Mouse (Mus musculus): ENCODE results near the gene Sspo. TPM values are rescaled to one million over a fixed set of nuclear protein-coding genes. Genes with fewer than 3 reads are reported as not detected.

The Sspo gene
- 0.24 and 0.25 TPM in 2 replicates for polyA plus RNA-seq (2015; fragmentation: Nextera tagmentation; extraction: Ambion mirVana)

GRCm38 (mm10) chr6:48447929-48448328 lies at the start of gene Sspo:
Gene Sspo, plus strand, starts transcription at chr6:48448229.
- WGBS: 90% methylated on average over 1 of the region's 1 CpGs
- H3K27ac ChIP-seq: no peak within 1 kb of the TSS

GRCm38 (mm10) chr6:48399906-48400305 lies 48.1 kb upstream of the Sspo start:
- Histone ChIP-seq H3K27ac (no peak overlapping the region), H3K27me3 (no peaks in the 10 kb centered on the region), H3K4me2 (no peak overlapping the region), H3K4me1 (peaks cover 31% of the 10 kb centered on the region), H3K36me3 (ENCODE audit: poor library complexity, severe bottlenecking) (peaks cover 19% of the 10 kb centered on the region), H3K9me3 (replicated peaks) (no peaks in the 10 kb centered on the region), H3K4me3 (no peak overlapping the region), H3K9ac (no peak overlapping the region)
- ATAC-seq: no peak
- WGBS: 96% methylated on average over 5 of the region's 5 CpGs

More at GRCm38 (mm10) chr6:48447929-48448328, at the start of gene Sspo:
- ATAC-seq: no peak
- no peaks in the 10 kb centered on the region for H3K27me3 ChIP-seq
- no peak within 1 kb of the TSS for H3K9ac ChIP-seq
- no peak within 1 kb of the TSS for H3K4me3 ChIP-seq
- peaks cover 19% of the 10 kb centered on the region for H3K4me1 ChIP-seq
- H3K9me3 ChIP-seq (replicated peaks): no peaks in the 10 kb centered on the region
- no peak within 1 kb of the TSS for H3K4me2 ChIP-seq
- no peaks in the 10 kb centered on the region for H3K36me3 ChIP-seq (ENCODE audit: poor library complexity, severe bottlenecking)

GRCm38 (mm10) chr6:48404071-48404470 lies 44.0 kb upstream of the Sspo start:
- Histone ChIP-seq H3K9ac (no peak overlapping the region), H3K27me3 (no peaks in the 10 kb centered on the region), H3K36me3 (ENCODE audit: poor library complexity, severe bottlenecking) (peaks cover 61% of the 10 kb centered on the region), H3K27ac (no peak overlapping the region), H3K4me2 (no peak overlapping the region), H3K9me3 (replicated peaks) (no peaks in the 10 kb centered on the region), H3K4me1 (peaks cover 9% of the 10 kb centered on the region; the same call in 1 of the 2 replicates), H3K4me3 (no peak overlapping the region)
- 94% methylated on average over 5 of the region's 5 CpGs for whole genome bisulfite sequencing
- no peak for ATAC-seq

- no peaks in the 10 kb centered on the region for H3K4me1 ChIP-seq
- no peaks in the 10 kb centered on the region for H3K9me3 ChIP-seq (replicated peaks)
- H3K9ac ChIP-seq: no peak overlapping the region
- no peak overlapping the region for H3K4me2 ChIP-seq
- no peak for ATAC-seq
- H3K27ac ChIP-seq: no peak overlapping the region
- peaks cover 100% of the 10 kb centered on the region for H3K36me3 ChIP-seq (ENCODE audit: poor library complexity, severe bottlenecking)
- H3K27me3 ChIP-seq: no peaks in the 10 kb centered on the region
- H3K4me3 ChIP-seq: no peak overlapping the region
- WGBS: 92% methylated on average over 4 of the region's 4 CpGs
These were observed 38.2 kb upstream of the Sspo start for GRCm38 (mm10) chr6:48409726-48410343.

GRCm38 (mm10) chr6:48410551-48410950 lies 37.5 kb upstream of the Sspo start:
- peaks cover 100% of the 10 kb centered on the region for H3K36me3 ChIP-seq (ENCODE audit: poor library complexity, severe bottlenecking)
- no peak for ATAC-seq
- 87% methylated on average over 3 of the region's 3 CpGs for WGBS
- no peak overlapping the region for H3K27ac ChIP-seq
- H3K4me1 ChIP-seq: no peaks in the 10 kb centered on the region
- H3K4me3 ChIP-seq: no peak overlapping the region
- no peak overlapping the region for H3K4me2 ChIP-seq
- H3K9me3 ChIP-seq (replicated peaks): no peaks in the 10 kb centered on the region
- no peaks in the 10 kb centered on the region for H3K27me3 ChIP-seq
- no peak overlapping the region for H3K9ac ChIP-seq

GRCm38 (mm10) chr6:48411193-48412092 lies 36.6 kb upstream of the Sspo start:
- no peak overlapping the region for H3K4me3 ChIP-seq
- H3K27me3 ChIP-seq: no peaks in the 10 kb centered on the region
- no peak overlapping the region for H3K9ac ChIP-seq
- H3K4me1 ChIP-seq: no peaks in the 10 kb centered on the region
- H3K4me2 ChIP-seq: no peak overlapping the region
- H3K36me3 ChIP-seq (ENCODE audit: poor library complexity, severe bottlenecking): peaks cover 100% of the 10 kb centered on the region
- 92% methylated on average over 6 of the region's 6 CpGs for WGBS
- no peaks in the 10 kb centered on the region for H3K9me3 ChIP-seq (replicated peaks)
- H3K27ac ChIP-seq: no peak overlapping the region
- no peak for ATAC-seq

GRCm38 (mm10) chr6:48412147-48412546 lies 35.9 kb upstream of the Sspo start:
- ATAC-seq: no peak
- Histone ChIP-seq H3K27me3 (no peaks in the 10 kb centered on the region), H3K9me3 (replicated peaks) (no peaks in the 10 kb centered on the region), H3K4me2 (no peak overlapping the region), H3K4me3 (no peak overlapping the region), H3K27ac (no peak overlapping the region), H3K9ac (no peak overlapping the region), H3K36me3 (ENCODE audit: poor library complexity, severe bottlenecking) (peaks cover 100% of the 10 kb centered on the region), H3K4me1 (no peaks in the 10 kb centered on the region)
- 86% methylated on average over 4 of the region's 4 CpGs for WGBS

GRCm38 (mm10) chr6:48412662-48413061 lies 35.4 kb upstream of the Sspo start:
- H3K27me3 ChIP-seq: no peaks in the 10 kb centered on the region
- no peak for ATAC-seq
- no peak overlapping the region for H3K27ac ChIP-seq
- WGBS: 81% methylated on average over 3 of the region's 3 CpGs
- H3K4me2 ChIP-seq: no peak overlapping the region
- H3K4me1 ChIP-seq: no peaks in the 10 kb centered on the region
- no peak overlapping the region for H3K9ac ChIP-seq
- no peak overlapping the region for H3K4me3 ChIP-seq
- H3K36me3 ChIP-seq (ENCODE audit: poor library complexity, severe bottlenecking): peaks cover 100% of the 10 kb centered on the region
- no peaks in the 10 kb centered on the region for H3K9me3 ChIP-seq (replicated peaks)

GRCm38 (mm10) chr6:48413081-48413480 lies 34.9 kb upstream of the Sspo start:
- 84% methylated on average over 10 of the region's 10 CpGs for whole genome bisulfite sequencing
- Histone ChIP-seq H3K27me3 (no peaks in the 10 kb centered on the region), H3K9me3 (replicated peaks) (no peaks in the 10 kb centered on the region), H3K4me3 (no peak overlapping the region), H3K36me3 (ENCODE audit: poor library complexity, severe bottlenecking) (peaks cover 100% of the 10 kb centered on the region), H3K27ac (no peak overlapping the region), H3K4me2 (no peak overlapping the region), H3K9ac (no peak overlapping the region), H3K4me1 (no peaks in the 10 kb centered on the region)
- no peak for ATAC-seq

- Histone ChIP-seq H3K27ac (no peak overlapping the region), H3K4me2 (no peak overlapping the region), H3K27me3 (no peaks in the 10 kb centered on the region), H3K4me3 (no peak overlapping the region), H3K9me3 (replicated peaks) (no peaks in the 10 kb centered on the region), H3K36me3 (ENCODE audit: poor library complexity, severe bottlenecking) (peaks cover 91% of the 10 kb centered on the region), H3K4me1 (no peaks in the 10 kb centered on the region), H3K9ac (no peak overlapping the region)
- ATAC-seq: no peak
- 90% methylated on average over 1 of the region's 1 CpGs for WGBS
These were observed 33.1 kb upstream of the Sspo start for GRCm38 (mm10) chr6:48414886-48415285.

- Histone ChIP-seq H3K36me3 (ENCODE audit: poor library complexity, severe bottlenecking) (peaks cover 84% of the 10 kb centered on the region), H3K4me2 (no peak overlapping the region), H3K4me1 (no peaks in the 10 kb centered on the region), H3K27me3 (no peaks in the 10 kb centered on the region), H3K4me3 (no peak overlapping the region), H3K9ac (no peak overlapping the region), H3K27ac (no peak overlapping the region), H3K9me3 (replicated peaks) (no peaks in the 10 kb centered on the region)
- ATAC-seq: no peak
- WGBS: 92% methylated on average over 7 of the region's 7 CpGs
These were observed 32.4 kb upstream of the Sspo start for GRCm38 (mm10) chr6:48415636-48416035.

- Histone ChIP-seq H3K9me3 (replicated peaks) (no peaks in the 10 kb centered on the region), H3K4me1 (peaks cover 4% of the 10 kb centered on the region; the same call in 1 of the 2 replicates), H3K27me3 (no peaks in the 10 kb centered on the region), H3K4me2 (no peak overlapping the region), H3K9ac (no peak overlapping the region), H3K27ac (no peak overlapping the region), H3K4me3 (no peak overlapping the region), H3K36me3 (ENCODE audit: poor library complexity, severe bottlenecking) (peaks cover 75% of the 10 kb centered on the region)
- 89% methylated on average over 2 of the region's 2 CpGs for WGBS
- ATAC-seq: no peak
These were observed 31.5 kb upstream of the Sspo start for GRCm38 (mm10) chr6:48416486-48416885.
